Mouse (Mus musculus): ENCODE results near the gene Ptger4.

The Ptger4 gene

GRCm38 (mm10) chr15:5243959-5244905 lies at the start of gene Ptger4:
Ptger4 (minus strand) TSS chr15:5244187.
- peak; percentile 79 for DNase-seq (ENCODE audit: extremely low read depth, insufficient read length, low spot score)

GRCm38 (mm10) chr15:5288412-5288811 lies 44.4 kb upstream of the Ptger4 start:
- DNase-seq (ENCODE audit: extremely low read depth, insufficient read length, low spot score): no peak

- DNase-seq (ENCODE audit: extremely low read depth, insufficient read length, low spot score): no peak
Measured at GRCm38 (mm10) chr15:5287072-5287471, 43.1 kb upstream of the Ptger4 start.

GRCm38 (mm10) chr15:5281316-5281715 lies 37.3 kb upstream of the Ptger4 start:
- DNase-seq (ENCODE audit: extremely low read depth, insufficient read length, low spot score): no peak

GRCm38 (mm10) chr15:5279831-5280230 lies 35.8 kb upstream of the Ptger4 start:
- DNase-seq (ENCODE audit: extremely low read depth, insufficient read length, low spot score): no peak

- no peak for DNase-seq (ENCODE audit: extremely low read depth, insufficient read length, low spot score)
Measured at GRCm38 (mm10) chr15:5278525-5278924, 34.5 kb upstream of the Ptger4 start.

GRCm38 (mm10) chr15:5273981-5274380 lies 30.0 kb upstream of the Ptger4 start:
- DNase-seq (ENCODE audit: extremely low read depth, insufficient read length, low spot score): no peak

GRCm38 (mm10) chr15:5266095-5266494 lies 22.1 kb upstream of the Ptger4 start:
- DNase-seq (ENCODE audit: extremely low read depth, insufficient read length, low spot score): no peak

- DNase-seq (ENCODE audit: extremely low read depth, insufficient read length, low spot score): no peak
Measured at GRCm38 (mm10) chr15:5262874-5263504, 19.0 kb upstream of the Ptger4 start.

GRCm38 (mm10) chr15:5262095-5262667 lies 18.2 kb upstream of the Ptger4 start:
- no peak for DNase-seq (ENCODE audit: extremely low read depth, insufficient read length, low spot score)

GRCm38 (mm10) chr15:5261004-5261403 lies 17.0 kb upstream of the Ptger4 start:
- DNase-seq (ENCODE audit: extremely low read depth, insufficient read length, low spot score): no peak

- DNase-seq (ENCODE audit: extremely low read depth, insufficient read length, low spot score): no peak
Measured at GRCm38 (mm10) chr15:5260183-5260582, 16.2 kb upstream of the Ptger4 start.

- DNase-seq (ENCODE audit: extremely low read depth, insufficient read length, low spot score): no peak
Measured at GRCm38 (mm10) chr15:5250182-5250581, 6.2 kb upstream of the Ptger4 start.

GRCm38 (mm10) chr15:5243036-5243958 lies 690 bp downstream of the Ptger4 start:
- no peak for DNase-seq (ENCODE audit: extremely low read depth, insufficient read length, low spot score)

- no peak for DNase-seq (ENCODE audit: extremely low read depth, insufficient read length, low spot score)
Measured at GRCm38 (mm10) chr15:5242241-5243035, 1.5 kb downstream of the Ptger4 start.

GRCm38 (mm10) chr15:5241304-5242201 lies 2.4 kb downstream of the Ptger4 start:
- no peak for DNase-seq (ENCODE audit: extremely low read depth, insufficient read length, low spot score)

GRCm38 (mm10) chr15:5240360-5240759 lies 3.6 kb downstream of the Ptger4 start:
- DNase-seq (ENCODE audit: extremely low read depth, insufficient read length, low spot score): no peak

- DNase-seq (ENCODE audit: extremely low read depth, insufficient read length, low spot score): no peak
Measured at GRCm38 (mm10) chr15:5239901-5240300, 4.1 kb downstream of the Ptger4 start.

GRCm38 (mm10) chr15:5239361-5239760 lies 4.6 kb downstream of the Ptger4 start:
- DNase-seq (ENCODE audit: extremely low read depth, insufficient read length, low spot score): no peak
